Mouse (Mus musculus): ENCODE data around the gene Ndufs5. TPM values are rescaled to one million over a fixed set of nuclear protein-coding genes. Genes with fewer than 3 reads are reported as not detected.

Ndufs5 gene
- 161 and 279 TPM in 2 replicates for total RNA-seq (2014; rRNA removed)
- 536 and 634 TPM in 2 replicates for polyA plus RNA-seq (2015; fragmentation: Nextera tagmentation; extraction: Ambion mirVana)

GRCm38 (mm10) chr4:123717574-123718433, at the start of gene Ndufs5:
TSS of gene Ndufs5 (minus strand) at chr4:123718202.
- TF ChIP-seq CTCF (IDR thresholded peaks at IDR 0.05; ENCODE audit: low read depth), result no peak
- H3K27me3 ChIP-seq (ENCODE audit: insufficient read depth, low read length), result no peaks in the 10 kb centered on the region
- peak within 1 kb of the TSS; percentile 71 for H3K4me2 ChIP-seq (ENCODE audit: low read depth)
- no peaks in the 10 kb centered on the region for H3K9me3 ChIP-seq (ENCODE audit: low read length)
- H3K9ac ChIP-seq, result peak within 1 kb of the TSS; percentile 74
- H3K4me1 ChIP-seq (ENCODE audit: insufficient read depth), result peaks cover 7% of the 10 kb centered on the region; the same call in 1 of the 2 replicates
- peak within 1 kb of the TSS; percentile 63 for H3K27ac ChIP-seq (ENCODE audit: low read depth, low read length)
- 2% methylated on average over 40 of the region's 40 CpGs for WGBS
- ATAC-seq, result peak; percentile 98
- DNase-seq, result peak; percentile 98
- H3K36me3 ChIP-seq (ENCODE audit: insufficient read depth), result peaks cover 12% of the 10 kb centered on the region; the same call in 1 of the 2 replicates
- H3K4me3 ChIP-seq (ENCODE audit: low read depth, low read length), result peak within 1 kb of the TSS; percentile 65

- 78% methylated on average over 6 of the region's 6 CpGs for WGBS
- TF ChIP-seq CTCF (IDR thresholded peaks at IDR 0.05; ENCODE audit: low read depth), result no peak
- H3K27ac ChIP-seq (ENCODE audit: low read depth, low read length), result no peak overlapping the region
- DNase-seq (no peak), ATAC-seq (no peak)
- H3K27me3 ChIP-seq (ENCODE audit: insufficient read depth, low read length), result no peaks in the 10 kb centered on the region
- H3K9me3 ChIP-seq (ENCODE audit: low read length), result no peaks in the 10 kb centered on the region
- H3K4me3 ChIP-seq (ENCODE audit: low read depth, low read length), result no peak overlapping the region
- no peaks in the 10 kb centered on the region for H3K4me1 ChIP-seq (ENCODE audit: insufficient read depth)
- no peaks in the 10 kb centered on the region for H3K36me3 ChIP-seq (ENCODE audit: insufficient read depth)
- H3K9ac ChIP-seq, result no peak overlapping the region
- no peak overlapping the region for H3K4me2 ChIP-seq (ENCODE audit: low read depth)
Measured at GRCm38 (mm10) chr4:123765071-123765470, 47.1 kb upstream of the Ndufs5 start.

GRCm38 (mm10) chr4:123758306-123758705, 40.3 kb upstream of the Ndufs5 start:
- H3K27ac ChIP-seq (ENCODE audit: low read depth, low read length), result no peak overlapping the region
- TF ChIP-seq CTCF (IDR thresholded peaks at IDR 0.05; ENCODE audit: low read depth), result peak; percentile 46

GRCm38 (mm10) chr4:123750707-123751312, 32.8 kb upstream of the Ndufs5 start:
- H3K36me3 ChIP-seq (ENCODE audit: insufficient read depth), result no peaks in the 10 kb centered on the region
- H3K9me3 ChIP-seq (ENCODE audit: low read length), result no peaks in the 10 kb centered on the region
- 0% methylated on average over 8 of the region's 8 CpGs for WGBS
- ATAC-seq, result no peak
- peak overlapping the region; percentile 63 for H3K4me2 ChIP-seq (ENCODE audit: low read depth)
- peak overlapping the region; percentile 94 for H3K4me3 ChIP-seq (ENCODE audit: low read depth, low read length)
- peaks cover 4% of the 10 kb centered on the region; the same call in 1 of the 2 replicates for H3K4me1 ChIP-seq (ENCODE audit: insufficient read depth)
- peak overlapping the region; percentile 68 for H3K27ac ChIP-seq (ENCODE audit: low read depth, low read length)
- peak; percentile 49 for DNase-seq
- H3K9ac ChIP-seq, result peak overlapping the region; percentile 46
- H3K27me3 ChIP-seq (ENCODE audit: insufficient read depth, low read length), result no peaks in the 10 kb centered on the region
- no peak for TF ChIP-seq CTCF (IDR thresholded peaks at IDR 0.05; ENCODE audit: low read depth)

More at GRCm38 (mm10) chr4:123758306-123758705, 40.3 kb upstream of the Ndufs5 start:
- Histone ChIP-seq H3K4me1 (ENCODE audit: insufficient read depth) (no peaks in the 10 kb centered on the region), H3K4me2 (ENCODE audit: low read depth) (no peak overlapping the region), H3K9ac (no peak overlapping the region), H3K4me3 (ENCODE audit: low read depth, low read length) (no peak overlapping the region), H3K9me3 (ENCODE audit: low read length) (no peaks in the 10 kb centered on the region), H3K36me3 (ENCODE audit: insufficient read depth) (no peaks in the 10 kb centered on the region), H3K27me3 (ENCODE audit: insufficient read depth, low read length) (no peaks in the 10 kb centered on the region)
- ATAC-seq (no peak), DNase-seq (peak; percentile 3)
- 54% methylated on average over 4 of the region's 4 CpGs for WGBS

- H3K4me2 ChIP-seq (ENCODE audit: low read depth), result peak within 1 kb of the TSS; percentile 63
- DNase-seq (peak; percentile 99), ATAC-seq (peak; percentile 98)
- H3K9ac ChIP-seq, result peak within 1 kb of the TSS; percentile 75
- under 1% methylated on average over 44 of the region's 46 CpGs for WGBS
- peak within 1 kb of the TSS; percentile 94 for H3K4me3 ChIP-seq (ENCODE audit: low read depth, low read length)
- no peaks in the 10 kb centered on the region for H3K27me3 ChIP-seq (ENCODE audit: insufficient read depth, low read length)
- no peaks in the 10 kb centered on the region for H3K36me3 ChIP-seq (ENCODE audit: insufficient read depth)
- H3K9me3 ChIP-seq (ENCODE audit: low read length), result no peaks in the 10 kb centered on the region
- H3K27ac ChIP-seq (ENCODE audit: low read depth, low read length), result peak within 1 kb of the TSS; percentile 84
- TF ChIP-seq CTCF (IDR thresholded peaks at IDR 0.05; ENCODE audit: low read depth), result peak; percentile 69
- H3K4me1 ChIP-seq (ENCODE audit: insufficient read depth), result peaks cover 4% of the 10 kb centered on the region; the same call in 1 of the 2 replicates
Measured at GRCm38 (mm10) chr4:123750152-123750651, 32.2 kb upstream of the Ndufs5 start, which contains the start of gene Akirin1. TSS of gene Akirin1 (minus strand) at chr4:123750345.

GRCm38 (mm10) chr4:123749484-123750130, 31.6 kb upstream of the Ndufs5 start:
- Histone ChIP-seq H3K9me3 (ENCODE audit: low read length) (no peaks in the 10 kb centered on the region), H3K4me1 (ENCODE audit: insufficient read depth) (peaks cover 4% of the 10 kb centered on the region; the same call in 1 of the 2 replicates), H3K36me3 (ENCODE audit: insufficient read depth) (no peaks in the 10 kb centered on the region), H3K27me3 (ENCODE audit: insufficient read depth, low read length) (no peaks in the 10 kb centered on the region), H3K4me2 (ENCODE audit: low read depth) (peak overlapping the region; percentile 63), H3K27ac (ENCODE audit: low read depth, low read length) (peak overlapping the region; percentile 84), H3K4me3 (ENCODE audit: low read depth, low read length) (peak overlapping the region; percentile 94), H3K9ac (peak overlapping the region; percentile 75)
- DNase-seq, result peak; percentile 61
- 2% methylated on average over 55 of the region's 55 CpGs for WGBS
- TF ChIP-seq CTCF (IDR thresholded peaks at IDR 0.05; ENCODE audit: low read depth), result no peak
- peak; percentile 63 for ATAC-seq
